Mouse (Mus musculus) G1E (cell line): ENCODE data around the gene Sorcs3.

ENCODE experiments used
- CTCF ChIP-seq: IDR thresholded peaks from 2 replicates; pipeline ENCODE4 v1.5.1; 2012; ENCODE audit warnings: low read depth, low read length, inconsistent platforms, mixed read lengths
- GATA1 ChIP-seq: IDR thresholded peaks from 2 replicates; pipeline ENCODE4 v1.6.1; 2012; ENCODE audit warnings: borderline replicate concordance, low read length, inconsistent platforms, mixed read lengths
- TAL1 ChIP-seq: conservative IDR thresholded peaks from 2 replicates; pipeline ENCODE4 v1.6.1; 2012; ENCODE audit warnings: low read depth, low read length, inconsistent platforms, mixed read lengths

- no peak for TF ChIP-seq TAL1
- no peak for TF ChIP-seq CTCF
- TF ChIP-seq GATA1 = no peak
Observed at GRCm38 (mm10) chr19:48734370-48734769, 528.5 kb downstream of the Sorcs3 start.
